Mouse (Mus musculus): ENCODE measurements around the gene Hoxa4. TPM values are rescaled to one million over a fixed set of nuclear protein-coding genes. Genes with fewer than 3 reads are reported as not detected.

The Hoxa4 gene
- polyA plus RNA-seq (2015; fragmentation: Nextera tagmentation; extraction: Ambion mirVana) = 0.13 and 0.30 TPM in 2 replicates

- H3K27me3 ChIP-seq (ENCODE audit: insufficient read depth, low read length) = peaks cover 74% of the 10 kb centered on the region
- TF ChIP-seq EP300 (IDR thresholded peaks at IDR 0.05; ENCODE audit: low read depth) (no peak), CTCF (IDR thresholded peaks at IDR 0.05; ENCODE audit: low read depth) (no peak)
- ATAC-seq = peak; percentile 21; the same call in 1 of the 2 replicates
- H3K4me1 ChIP-seq (ENCODE audit: insufficient read depth) = peaks cover 9% of the 10 kb centered on the region
- WGBS (ENCODE audit: insufficient replicate concordance) = 4% methylated on average over 60 of the region's 102 CpGs
- H3K4me3 ChIP-seq (ENCODE audit: low read depth, low read length) = peak within 1 kb of the TSS; percentile 55
- H3K27ac ChIP-seq (ENCODE audit: low read depth) = peak within 1 kb of the TSS; percentile 31
- no peak for DNase-seq
- no peaks in the 10 kb centered on the region for H3K9me3 ChIP-seq (ENCODE audit: low read length)
- peak within 1 kb of the TSS; percentile 73 for H3K4me2 ChIP-seq (ENCODE audit: low read depth, low read length)
- peak within 1 kb of the TSS; percentile 58 for H3K9ac ChIP-seq (replicated peaks)
- no peaks in the 10 kb centered on the region for H3K36me3 ChIP-seq (replicated peaks; ENCODE audit: insufficient read depth, low read length)
Measured at GRCm38 (mm10) chr6:52190906-52191810, at the start of gene Hoxa4. Gene Hoxa4, minus strand, starts transcription at chr6:52191753.

GRCm38 (mm10) chr6:52241001-52241621 is 49.6 kb upstream of the Hoxa4 start:
- Histone ChIP-seq H3K9ac (replicated peaks) (no peak overlapping the region), H3K9me3 (ENCODE audit: low read length) (no peaks in the 10 kb centered on the region), H3K27me3 (ENCODE audit: insufficient read depth, low read length) (peaks cover 100% of the 10 kb centered on the region), H3K4me2 (ENCODE audit: low read depth, low read length) (no peak overlapping the region), H3K4me1 (ENCODE audit: insufficient read depth) (peaks cover 6% of the 10 kb centered on the region), H3K36me3 (replicated peaks; ENCODE audit: insufficient read depth, low read length) (no peaks in the 10 kb centered on the region), H3K27ac (ENCODE audit: low read depth) (no peak overlapping the region), H3K4me3 (ENCODE audit: low read depth, low read length) (no peak overlapping the region)
- ATAC-seq (no peak), DNase-seq (no peak)
- no peak for TF ChIP-seq CTCF (IDR thresholded peaks at IDR 0.05; ENCODE audit: low read depth)
- no peak for TF ChIP-seq EP300 (IDR thresholded peaks at IDR 0.05; ENCODE audit: low read depth)
- WGBS (ENCODE audit: insufficient replicate concordance) = 4% methylated on average over 9 of the region's 9 CpGs

DNA sequence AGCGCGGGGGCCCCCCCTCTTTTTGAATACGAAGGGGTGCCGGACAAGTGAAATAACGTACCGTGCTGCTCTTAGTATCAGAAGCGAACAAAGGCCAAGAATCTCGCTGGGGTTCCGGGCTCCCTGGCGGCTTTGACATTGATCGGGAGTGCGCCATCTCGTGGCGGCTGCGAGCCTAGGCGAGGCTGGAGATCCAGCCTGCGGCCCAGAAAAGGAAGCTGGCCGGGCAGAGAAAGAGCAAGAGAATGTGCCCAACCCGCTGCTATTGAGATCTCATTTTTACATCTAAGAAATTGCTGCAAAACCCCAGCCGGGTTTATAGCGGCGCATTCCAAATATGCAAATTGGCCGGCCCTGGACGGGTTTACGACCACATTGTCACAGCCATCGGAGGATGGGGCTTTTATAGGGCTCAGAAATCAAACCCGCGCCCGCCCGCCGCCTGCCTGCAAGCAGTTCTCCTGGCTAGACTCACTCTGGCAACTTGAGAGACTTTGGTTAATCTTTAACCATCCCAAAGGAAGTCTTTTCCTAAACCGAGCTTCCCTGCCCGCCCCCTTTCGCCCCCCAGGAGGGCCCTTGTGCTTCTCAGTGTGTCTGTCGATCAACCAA is 48.9 kb upstream of the Hoxa4 start, which contains the start of gene Hoxa10:
Gene Hoxa10, minus strand, starts transcription at position 466 of the 612 bp plus-strand sequence.
- no peak for ATAC-seq
- DNase-seq = peak; percentile 83
- Histone ChIP-seq H3K27me3 (ENCODE audit: insufficient read depth, low read length) (peaks cover 100% of the 10 kb centered on the region), H3K9me3 (ENCODE audit: low read length) (no peaks in the 10 kb centered on the region), H3K36me3 (replicated peaks; ENCODE audit: insufficient read depth, low read length) (no peaks in the 10 kb centered on the region), H3K4me3 (ENCODE audit: low read depth, low read length) (peak within 1 kb of the TSS; percentile 10; the same call in 1 of the 2 replicates), H3K4me1 (ENCODE audit: insufficient read depth) (peaks cover 4% of the 10 kb centered on the region), H3K9ac (replicated peaks) (no peak within 1 kb of the TSS), H3K27ac (ENCODE audit: low read depth) (no peak within 1 kb of the TSS), H3K4me2 (ENCODE audit: low read depth, low read length) (peak within 1 kb of the TSS; percentile 20)
- TF ChIP-seq CTCF (IDR thresholded peaks at IDR 0.05; ENCODE audit: low read depth) (peak; percentile 70), EP300 (IDR thresholded peaks at IDR 0.05; ENCODE audit: low read depth) (no peak)
- WGBS (ENCODE audit: insufficient replicate concordance) = 5% methylated on average over 35 of the region's 35 CpGs

DNA sequence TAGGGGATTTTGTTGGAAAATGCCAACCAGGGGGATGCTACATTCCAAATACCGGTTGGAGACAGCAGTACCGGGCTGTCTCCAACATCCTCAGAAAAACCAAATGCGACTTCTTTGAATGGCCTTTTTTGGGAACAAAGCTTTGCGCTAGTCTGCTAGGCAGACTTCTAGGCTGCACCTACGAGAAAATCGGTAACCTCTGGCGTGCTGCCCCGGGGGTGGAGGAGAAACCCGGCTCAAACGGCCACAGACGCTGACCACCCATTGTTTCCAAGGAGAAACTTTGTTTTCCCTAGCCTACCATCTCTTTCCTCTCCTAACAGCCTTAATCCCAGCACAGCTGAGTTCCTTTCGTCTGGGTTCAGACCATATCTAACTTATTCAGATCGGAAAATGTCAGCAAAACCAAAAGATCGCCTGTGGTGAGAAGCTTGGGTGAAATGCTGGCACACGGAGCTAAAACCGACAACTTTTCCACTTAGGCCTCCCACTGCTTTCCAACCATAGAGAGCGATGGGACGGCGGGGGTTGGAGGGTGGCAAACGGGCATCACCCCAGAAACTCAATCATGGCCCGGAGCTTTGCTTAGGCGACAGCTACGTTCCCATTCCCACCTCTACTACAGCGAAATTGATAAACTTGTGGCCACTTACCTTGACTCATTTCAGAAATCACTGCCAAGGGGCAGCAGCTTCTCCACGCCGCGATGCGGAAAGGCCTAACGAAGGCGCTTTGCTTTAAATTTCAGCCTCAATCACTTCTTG is 48.3 kb upstream of the Hoxa4 start:
- 3% methylated on average over 30 of the region's 30 CpGs for WGBS (ENCODE audit: insufficient replicate concordance)
- no peaks in the 10 kb centered on the region for H3K36me3 ChIP-seq (replicated peaks; ENCODE audit: insufficient read depth, low read length)

GRCm38 (mm10) chr6:52238976-52239375 is 47.4 kb upstream of the Hoxa4 start:
- Histone ChIP-seq H3K36me3 (replicated peaks; ENCODE audit: insufficient read depth, low read length) (no peaks in the 10 kb centered on the region), H3K27me3 (ENCODE audit: insufficient read depth, low read length) (peaks cover 100% of the 10 kb centered on the region), H3K9ac (replicated peaks) (no peak overlapping the region), H3K9me3 (ENCODE audit: low read length) (no peaks in the 10 kb centered on the region), H3K4me3 (ENCODE audit: low read depth, low read length) (no peak overlapping the region), H3K27ac (ENCODE audit: low read depth) (no peak overlapping the region), H3K4me2 (ENCODE audit: low read depth, low read length) (no peak overlapping the region), H3K4me1 (ENCODE audit: insufficient read depth) (no peaks in the 10 kb centered on the region; the same call in 1 of the 2 replicates)
- ATAC-seq (no peak), DNase-seq (no peak)
- 9% methylated on average over 7 of the region's 7 CpGs for WGBS (ENCODE audit: insufficient replicate concordance)
- TF ChIP-seq EP300 (IDR thresholded peaks at IDR 0.05; ENCODE audit: low read depth) = no peak

More for the DNA sequence above, 48.3 kb upstream of the Hoxa4 start:
- Histone ChIP-seq H3K4me3 (ENCODE audit: low read depth, low read length) (peak overlapping the region; percentile 10; the same call in 1 of the 2 replicates), H3K27ac (ENCODE audit: low read depth) (no peak overlapping the region), H3K9me3 (ENCODE audit: low read length) (no peaks in the 10 kb centered on the region), H3K4me1 (ENCODE audit: insufficient read depth) (peaks cover 1% of the 10 kb centered on the region), H3K9ac (replicated peaks) (no peak overlapping the region), H3K27me3 (ENCODE audit: insufficient read depth, low read length) (peaks cover 100% of the 10 kb centered on the region), H3K4me2 (ENCODE audit: low read depth, low read length) (peak overlapping the region; percentile 20)
- no peak for TF ChIP-seq CTCF (IDR thresholded peaks at IDR 0.05; ENCODE audit: low read depth)
- no peak for TF ChIP-seq EP300 (IDR thresholded peaks at IDR 0.05; ENCODE audit: low read depth)
- no peak for ATAC-seq
- DNase-seq = no peak
